Mouse (Mus musculus) spleen, postnatal 14 days (tissue): ENCODE data around the gene B3galnt2.
"Not testable (repeated sequence)": the region's sequence is repeated elsewhere in the genome, so short reads cannot be mapped to it uniquely, and the experiment has no call there.

Experiments used
- DNase-seq, 2 experiments: peaks; one replicate each; pipeline ENCODE4 v3.0.0; 2021 to 2022; ENCODE audit warnings: low spot score in 2 of 2

B3galnt2 gene

DNA sequence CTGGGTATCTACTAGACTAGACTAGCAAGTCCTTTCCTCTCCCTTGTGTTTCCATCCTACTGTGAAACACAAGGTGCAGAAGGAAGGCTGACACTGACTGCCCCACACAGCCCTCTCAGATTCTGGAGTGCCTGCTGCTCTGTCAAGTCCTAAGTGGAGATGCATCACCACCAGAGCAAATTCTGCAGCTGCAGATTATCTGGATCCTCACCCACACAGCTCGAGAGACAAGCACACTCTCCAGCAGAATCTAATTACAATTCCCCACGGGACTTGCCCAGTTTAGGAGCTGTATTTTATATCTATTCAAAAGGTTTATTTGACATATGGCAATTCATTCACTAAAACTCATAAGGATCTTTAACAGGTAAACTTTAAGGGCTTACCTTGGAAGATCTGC, 51.8 kb downstream of the B3galnt2 start:
- DNase-seq, result no peak

DNA sequence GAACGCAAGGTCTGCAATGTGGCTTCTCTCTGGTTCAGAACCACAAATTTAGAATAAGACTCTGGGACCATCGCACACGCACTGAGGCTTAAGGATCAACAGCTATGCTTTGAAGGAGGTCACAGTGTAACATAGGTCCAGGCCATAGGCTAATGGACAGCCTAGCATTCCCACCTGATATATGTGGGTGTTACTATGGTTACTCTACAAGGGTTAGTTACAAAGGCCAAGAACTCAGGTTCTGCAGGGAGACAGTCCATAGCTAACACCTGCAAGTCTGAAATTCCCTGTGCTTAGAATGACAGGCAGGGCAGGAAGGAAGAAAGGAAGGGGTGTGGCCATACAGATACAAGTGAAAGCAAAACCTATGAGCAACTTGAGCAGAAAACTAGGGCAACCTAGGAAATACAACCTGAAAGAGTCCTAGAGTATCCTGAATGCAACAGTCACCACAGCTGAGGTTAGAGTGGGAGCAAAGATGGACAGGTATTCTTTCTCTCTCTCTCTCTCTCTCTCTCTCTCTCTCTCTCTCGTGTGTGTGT, 57.3 kb downstream of the B3galnt2 start:
- no peak for DNase-seq

DNA sequence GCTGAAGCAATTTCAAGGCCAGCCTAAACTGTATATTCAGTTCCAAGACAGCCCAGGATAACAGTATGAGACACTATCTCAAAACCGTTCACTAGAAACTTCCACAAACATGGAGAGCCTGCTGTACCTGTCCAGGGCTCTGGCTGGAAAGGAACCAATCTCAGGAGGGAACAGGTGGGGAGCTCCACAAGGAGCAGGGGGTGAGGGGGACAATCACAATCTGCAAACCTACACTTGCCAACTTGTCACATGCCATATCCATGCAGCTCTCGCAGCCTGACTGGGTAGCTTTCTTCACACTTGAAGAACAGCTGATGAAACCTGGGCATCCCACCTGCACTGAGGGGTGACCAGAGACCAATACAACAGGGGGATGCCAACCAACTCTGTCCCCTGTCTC, 59.7 kb downstream of the B3galnt2 start:
- DNase-seq, result no peak

DNA sequence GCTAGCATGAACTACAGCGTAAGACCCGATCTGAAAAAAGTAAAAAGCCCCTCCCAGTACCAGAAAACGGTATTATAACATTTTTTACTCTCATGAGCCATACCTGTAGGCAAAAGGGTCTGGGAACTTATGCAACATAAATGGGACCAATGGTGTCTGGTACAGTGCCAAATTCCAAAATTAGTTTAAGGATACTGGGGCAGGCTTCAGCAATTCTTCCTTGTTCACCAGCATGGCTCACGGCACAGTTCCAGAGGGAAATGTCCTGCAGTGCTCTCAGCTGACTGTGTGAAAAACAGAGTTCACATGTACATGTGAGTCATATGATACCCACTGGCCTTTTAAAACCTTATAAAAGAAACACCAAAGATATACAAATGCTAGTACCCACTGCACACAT, 60.3 kb downstream of the B3galnt2 start:
- no peak for DNase-seq

DNA sequence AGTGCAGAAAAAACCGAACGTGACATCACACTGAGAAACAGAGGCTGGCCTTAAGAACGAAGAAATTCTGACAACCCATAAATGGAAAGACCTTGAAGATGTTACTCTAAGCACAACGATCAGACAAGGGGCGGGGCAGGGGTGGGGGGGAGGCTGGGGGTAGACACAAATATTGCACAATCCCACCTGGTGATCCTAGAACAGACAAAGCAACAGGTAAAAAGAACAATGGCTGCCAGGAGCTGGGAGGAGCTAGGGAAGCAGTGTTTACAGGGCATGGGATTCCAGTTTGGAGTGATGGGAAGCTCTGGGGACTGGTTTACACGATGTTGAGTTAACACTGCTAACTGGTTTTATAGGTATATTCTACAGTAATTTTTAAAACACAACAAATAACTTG, 61.3 kb downstream of the B3galnt2 start:
- DNase-seq, result no peak

DNA sequence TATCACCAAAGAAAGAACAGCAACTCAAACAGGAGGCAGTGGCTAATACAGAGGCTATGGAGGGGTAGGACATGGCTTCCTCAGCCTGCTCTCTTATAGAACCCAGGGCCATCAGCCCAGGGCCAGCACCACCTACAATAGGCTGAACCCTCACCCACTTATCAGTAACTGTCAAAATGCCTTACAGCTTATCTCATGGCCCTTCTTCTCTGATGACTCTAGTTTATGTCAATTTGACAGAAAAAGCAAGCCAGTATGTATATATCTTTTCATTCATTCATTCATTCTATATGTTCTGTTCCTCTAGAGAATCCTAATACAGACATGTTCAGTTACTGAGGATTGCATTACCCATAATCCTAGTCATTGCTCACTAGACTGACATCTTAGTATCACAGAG, 64.0 kb downstream of the B3galnt2 start:
- DNase-seq, result no peak

DNA sequence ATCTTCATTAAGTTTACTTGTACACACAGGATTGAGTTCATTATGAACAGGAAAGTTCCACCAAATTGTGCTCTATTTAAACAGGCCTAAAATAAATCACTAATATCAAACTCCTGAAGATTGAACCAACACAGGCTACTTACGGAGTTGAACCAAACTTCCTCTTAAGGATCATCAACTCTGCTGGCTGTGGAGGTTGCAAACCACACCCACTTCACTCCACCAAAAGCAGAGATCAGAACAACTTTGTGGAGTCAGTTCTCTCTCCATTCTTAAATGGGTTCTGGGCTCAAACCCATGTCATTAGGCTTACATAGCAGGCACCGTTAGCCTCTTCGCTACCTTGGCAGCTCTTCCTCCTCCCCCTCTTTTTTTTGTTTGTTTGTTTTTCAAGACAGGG, 64.6 kb downstream of the B3galnt2 start:
- no peak for DNase-seq

DNA sequence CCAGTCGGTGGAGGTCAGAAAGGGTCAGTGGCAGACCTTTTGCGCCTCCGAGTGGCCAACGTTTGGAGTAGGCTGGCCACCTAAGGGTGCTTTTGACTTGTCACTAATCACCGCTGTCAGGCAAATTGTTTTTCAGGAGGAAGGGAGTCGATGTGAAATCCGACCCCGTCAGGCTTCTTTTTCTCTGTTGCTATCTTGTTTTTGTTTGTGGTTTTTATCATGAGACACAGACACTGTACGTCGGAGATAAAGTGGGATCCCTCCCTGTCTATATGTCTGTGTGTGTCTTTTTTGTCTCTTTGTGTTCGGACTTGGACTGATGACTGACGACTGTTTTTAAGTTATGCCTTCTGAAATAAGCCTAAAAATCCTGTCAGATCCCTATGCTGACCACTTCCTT, 67.1 kb downstream of the B3galnt2 start:
- DNase-seq, result not testable (repeated sequence)

DNA sequence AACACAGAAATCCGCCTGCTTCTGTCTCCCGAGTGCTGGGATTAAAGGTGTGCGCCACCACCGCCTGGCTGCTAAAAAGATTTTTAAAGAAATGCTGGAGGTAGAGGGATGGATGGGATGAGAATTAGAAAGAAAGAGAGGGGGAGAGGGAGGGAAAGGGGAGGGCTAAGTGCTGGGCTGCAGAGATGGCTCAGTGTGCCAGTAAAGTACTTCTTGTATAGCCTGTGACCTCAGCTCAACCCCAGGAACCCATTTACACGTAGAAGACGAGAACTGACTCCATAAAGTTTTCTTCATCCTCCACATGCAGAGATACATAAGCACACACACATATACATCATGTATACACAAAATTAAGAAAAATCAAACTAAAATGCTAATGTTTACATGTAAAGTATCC, 71.3 kb downstream of the B3galnt2 start:
- no peak for DNase-seq

DNA sequence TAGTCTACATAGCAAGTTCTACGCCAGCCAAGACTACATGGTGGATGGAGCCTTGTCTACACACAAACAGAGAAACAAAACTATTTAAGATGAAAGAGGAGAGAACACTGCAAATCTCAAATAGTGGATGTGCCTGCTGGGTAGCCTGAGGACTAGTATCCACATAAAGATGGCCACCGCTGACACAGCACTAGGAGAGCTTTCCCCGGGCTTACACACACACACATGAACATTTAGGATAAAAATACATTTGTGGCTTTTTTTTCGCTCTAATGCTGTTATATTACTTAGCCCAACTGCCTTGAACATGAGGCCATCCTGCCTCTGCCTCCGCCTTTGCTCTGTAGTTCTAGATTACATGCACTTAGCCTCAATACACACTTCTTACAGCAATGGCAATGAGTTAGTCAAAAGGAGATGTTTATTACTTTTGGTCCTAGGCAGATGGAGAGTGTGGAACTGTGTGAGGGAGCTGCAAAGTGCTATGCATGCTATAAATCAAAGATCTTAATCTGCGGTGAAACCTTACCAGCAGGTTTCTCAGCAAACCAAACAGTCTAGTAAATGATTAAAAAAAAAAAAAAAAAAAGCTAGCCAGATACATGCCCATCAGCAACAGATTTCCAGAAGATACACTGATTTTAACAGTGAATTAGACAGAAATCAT, 72.0 kb downstream of the B3galnt2 start:
- DNase-seq, result no peak

DNA sequence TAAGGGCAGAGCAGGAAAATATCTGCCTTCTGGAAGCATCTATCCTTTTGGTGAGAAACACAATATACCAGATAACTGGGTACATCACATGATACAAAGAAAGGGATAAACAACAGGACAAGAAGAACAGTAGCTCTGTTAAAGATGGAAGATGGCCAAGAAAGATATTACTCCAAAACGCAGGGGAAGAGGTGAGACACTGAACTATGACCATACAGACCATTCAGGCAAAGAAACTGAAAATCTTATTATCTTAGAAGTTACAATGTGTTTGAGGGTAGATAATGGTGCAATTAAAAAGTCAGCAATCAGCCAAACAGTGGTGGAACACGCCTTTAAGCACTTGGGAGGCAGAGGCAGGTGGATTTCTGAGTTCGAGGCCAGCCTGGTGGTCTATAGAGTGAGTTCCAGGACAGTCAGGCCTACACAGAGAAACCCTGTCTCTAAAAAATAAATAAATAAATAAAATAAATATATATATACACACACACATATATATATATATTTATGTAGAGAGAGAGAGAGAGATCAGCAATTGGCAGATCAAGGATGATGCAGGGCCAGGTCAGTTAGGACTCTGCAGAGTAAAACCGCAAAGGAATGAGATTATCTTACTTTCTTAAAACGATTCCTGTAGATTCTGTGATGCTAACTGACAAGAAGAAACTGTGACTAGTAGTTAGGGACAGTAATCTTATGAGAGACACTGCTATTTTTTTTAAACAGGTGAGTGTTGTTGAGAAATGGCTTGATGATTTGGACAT, 79.2 kb downstream of the B3galnt2 start:
- DNase-seq, result no peak

DNA sequence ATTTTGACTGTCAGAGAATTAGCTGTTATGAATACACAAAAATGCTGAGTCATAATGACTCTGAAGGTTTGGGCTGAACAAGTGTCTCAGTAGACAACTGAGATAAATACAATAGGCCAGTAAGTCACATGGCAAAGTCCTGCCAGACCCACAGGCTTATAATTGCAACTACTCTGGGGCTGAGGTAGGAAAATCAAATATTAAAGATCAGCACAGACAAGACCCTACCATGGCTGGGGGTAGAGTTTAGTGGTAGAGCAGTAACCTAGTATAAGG, 79.7 kb downstream of the B3galnt2 start:
- no peak for DNase-seq

DNA sequence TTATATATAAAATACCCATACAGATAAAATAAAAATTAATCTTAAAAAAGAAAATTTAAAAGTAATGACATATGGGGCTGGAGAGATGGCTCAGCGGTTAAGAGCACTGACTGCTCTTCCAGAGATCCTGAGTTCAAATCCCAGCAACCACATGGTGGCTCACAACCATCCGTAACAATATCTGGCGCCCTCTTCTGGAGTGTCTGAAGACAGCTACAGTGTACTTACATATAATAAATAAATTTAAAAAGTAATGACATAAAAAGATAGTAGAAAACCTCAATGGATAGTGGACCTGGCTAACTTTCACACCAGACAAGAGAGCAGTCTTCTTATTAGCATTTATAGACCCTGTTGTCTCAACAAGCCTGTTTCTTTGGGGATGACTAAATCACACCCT, 81.1 kb downstream of the B3galnt2 start:
- not testable (repeated sequence) for DNase-seq

DNA sequence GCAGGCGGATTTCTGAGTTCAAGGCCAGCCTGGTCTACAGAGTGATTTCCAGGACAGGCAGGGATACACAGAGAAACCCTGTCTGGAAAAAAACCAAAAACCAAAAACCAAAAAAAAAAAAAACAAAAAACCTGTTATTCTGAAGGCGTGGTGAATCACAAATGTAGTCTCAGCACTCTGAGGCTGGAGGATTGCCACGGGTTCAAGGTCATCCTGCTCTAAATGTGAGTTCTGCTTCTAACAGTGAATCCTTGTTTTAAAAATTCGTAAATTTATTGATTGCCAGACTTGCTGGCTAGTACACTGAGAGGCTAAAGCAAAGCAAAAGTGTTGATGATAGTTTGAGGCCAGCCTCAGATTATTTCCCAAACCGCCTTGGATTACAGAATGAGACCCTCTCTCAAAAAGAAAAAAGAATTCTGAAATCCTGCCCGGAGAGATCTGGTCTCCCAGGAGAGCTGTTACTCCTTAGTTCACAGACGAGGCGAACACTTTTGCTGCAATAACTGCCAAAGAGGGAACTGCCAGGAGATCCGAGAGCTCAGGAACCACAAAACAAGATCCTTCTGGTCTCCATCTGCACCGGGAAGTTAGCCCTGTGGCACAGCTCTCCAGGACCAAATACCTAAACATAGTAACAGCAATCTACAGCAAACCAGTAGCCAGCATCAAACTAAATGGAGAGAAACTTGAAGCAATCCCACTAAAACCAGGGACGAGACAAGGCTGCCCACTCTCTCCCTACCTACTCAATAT, 81.8 kb downstream of the B3galnt2 start:
- no peak for DNase-seq

DNA sequence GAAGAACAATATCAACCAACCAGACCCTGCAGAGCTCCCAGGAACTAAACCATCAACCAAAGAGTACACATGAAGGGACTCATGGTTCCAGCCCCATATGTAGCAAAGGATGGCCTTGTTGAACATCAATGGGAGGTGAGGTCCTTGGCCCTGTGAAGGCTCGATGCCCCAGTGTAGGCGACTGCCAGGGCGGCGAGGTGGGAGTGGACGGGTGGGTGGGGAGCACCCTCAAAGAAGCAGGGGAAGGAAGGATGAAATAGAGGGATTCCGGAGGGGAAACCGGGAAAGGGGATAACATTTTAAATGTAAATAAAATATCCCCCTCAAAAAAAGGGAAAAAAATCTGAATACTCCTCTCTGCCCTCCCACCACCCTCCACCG, 84.6 kb downstream of the B3galnt2 start:
- DNase-seq, result no peak

DNA sequence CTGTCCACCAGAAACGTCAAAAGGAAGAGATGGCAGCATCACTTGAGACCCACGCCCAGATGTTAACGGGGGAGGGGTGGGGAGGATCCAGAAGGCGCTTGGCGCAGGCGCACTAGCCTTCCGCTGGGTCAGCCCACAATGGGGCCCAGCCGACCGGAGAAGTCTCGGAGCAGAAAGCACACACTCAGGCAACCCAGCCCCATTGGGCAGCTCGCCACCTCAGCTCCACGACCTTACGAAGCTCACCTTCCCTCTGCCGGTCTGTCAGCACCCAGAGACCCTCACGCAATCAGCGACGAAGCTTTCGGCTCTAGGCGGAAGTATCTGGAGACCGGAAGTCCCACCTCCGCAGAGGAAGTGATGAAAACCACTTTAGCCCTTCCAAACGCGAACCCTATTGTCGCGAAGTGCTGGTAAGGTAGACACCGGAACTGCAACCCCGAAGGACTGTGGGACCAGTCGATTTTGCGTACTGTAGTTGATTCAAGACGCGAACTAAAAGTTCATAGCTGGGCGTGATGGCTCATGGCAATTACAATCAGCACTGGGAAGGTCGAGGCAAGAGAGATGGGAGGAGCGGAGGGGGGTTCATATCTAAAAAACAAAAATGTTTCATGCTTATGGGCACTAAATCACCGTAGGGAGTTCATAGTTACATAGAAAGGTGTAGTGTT, 85.2 kb downstream of the B3galnt2 start, which contains the start of gene Tbce:
Gene Tbce (minus strand): TSS at position 347 of the 674 bp plus-strand sequence.
- DNase-seq, result peak; percentile 78 to 81

DNA sequence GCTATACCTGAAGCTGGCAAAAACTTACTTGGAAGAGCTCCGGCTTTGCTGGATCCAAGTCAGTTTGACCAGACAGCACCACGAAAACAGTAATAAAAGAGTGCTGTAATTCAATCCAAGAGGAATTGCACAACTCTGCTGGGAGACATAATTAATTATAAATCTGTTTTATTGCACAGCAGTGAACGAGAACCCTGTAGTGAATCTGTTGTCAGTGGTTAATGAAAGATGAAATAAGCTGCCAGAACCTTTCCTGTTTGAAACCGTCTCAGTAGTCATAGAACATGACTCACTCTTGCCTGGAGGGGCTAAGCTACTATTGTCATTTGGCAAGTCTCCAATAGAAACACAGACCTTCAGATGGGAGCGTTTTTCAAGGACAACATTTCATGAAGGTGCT, 85.9 kb downstream of the B3galnt2 start:
- no peak for DNase-seq

DNA sequence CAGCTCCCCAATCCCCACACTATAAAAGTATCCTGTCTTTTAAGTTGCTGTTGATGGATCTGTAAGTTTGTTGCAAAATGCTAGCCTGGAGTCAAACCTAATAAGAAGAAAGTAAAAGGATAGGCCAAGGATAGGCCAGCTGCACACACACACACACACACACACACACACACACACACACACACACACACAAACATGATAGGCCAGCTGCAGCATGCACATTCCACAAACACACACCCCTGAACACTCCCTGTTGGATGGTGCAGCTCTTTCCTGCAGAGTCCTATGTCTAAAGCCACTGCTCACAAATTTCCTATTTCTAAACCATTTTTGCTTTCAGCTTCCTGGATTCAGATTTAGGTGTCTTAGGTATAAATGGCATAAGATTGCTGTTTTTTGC, 89.6 kb downstream of the B3galnt2 start:
- no peak for DNase-seq

DNA sequence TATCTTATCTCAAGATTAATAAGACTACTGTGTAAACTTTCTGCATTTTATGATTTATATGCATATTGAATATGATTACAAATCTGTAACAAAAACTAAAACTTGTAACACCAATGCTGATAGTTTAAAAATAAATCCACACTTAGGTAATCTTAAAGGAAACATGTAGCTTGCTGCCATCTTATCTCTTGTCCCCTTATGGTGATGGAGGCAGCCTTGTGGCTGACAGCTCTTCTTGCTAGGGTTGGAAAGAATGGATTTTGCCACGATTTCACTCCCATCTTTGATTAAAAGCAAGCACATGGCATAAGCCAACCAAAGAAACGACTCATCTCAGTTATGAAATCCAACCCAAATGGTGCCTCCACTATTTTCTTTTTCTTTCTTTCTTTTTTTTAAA, 90.3 kb downstream of the B3galnt2 start:
- DNase-seq, result no peak
